Mouse (Mus musculus) activated CD4-positive, CD25-positive, alpha-beta regulatory T cell (primary cell): Measurements from ENCODE around the gene Prdm13. TPM values are rescaled to one million over a fixed set of nuclear protein-coding genes. Genes with fewer than 3 reads are reported as not detected.

ENCODE experiments used
- polyA plus RNA-seq, 2 experiments: library from polyadenylated mRNA; unstranded; fragments of 100-300 nt; shearing (Covaris generic); gene quantifications; one replicate each; pipeline ENCODE4 v1.2.1; 2017

The Prdm13 gene
- polyA plus RNA-seq = under 1 TPM in 1 of 2 experiments, not detected in 1; 0.45 TPM

DNA sequence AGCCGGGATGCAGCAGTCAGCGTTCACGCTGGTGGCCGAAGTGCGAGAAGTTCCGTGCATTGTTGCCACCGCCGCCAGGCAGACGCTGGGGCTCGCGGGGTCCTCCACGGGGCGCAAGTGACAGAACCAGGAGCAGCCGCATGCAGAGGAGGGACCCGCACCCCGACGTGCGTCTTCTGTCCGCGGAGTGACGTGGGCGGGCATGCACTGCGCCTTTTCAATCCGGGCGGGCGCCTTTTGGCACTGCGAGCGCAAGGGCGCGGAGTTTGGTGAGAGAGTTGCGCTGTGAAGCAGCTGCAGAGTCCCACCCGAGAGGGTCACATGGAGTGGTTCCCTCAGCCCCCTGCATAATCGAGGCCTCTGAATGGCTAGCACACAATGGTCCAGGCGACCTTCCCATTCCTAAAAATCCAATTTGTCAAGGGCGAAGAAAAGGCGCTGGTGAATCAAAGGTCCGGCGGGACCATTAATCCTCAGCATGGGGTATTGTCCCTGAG, at the start of gene Prdm13:
Gene Prdm13 (minus strand): TSS at position 369 of the 497 bp plus-strand sequence.

GRCm38 (mm10) chr4:21727615-21728165, 41.9 kb upstream of the Prdm13 start, which contains the start of gene Ccnc:
Gene Ccnc (plus strand): TSS chr4:21727701.

Other genes with a start within 250 kb of the Prdm13 start
- gene Ccnc, start 41.7 kb upstream of the Prdm13 start, polyA plus RNA-seq = 10 to 100 TPM; 27.4 to 36.3 TPM
- 10 to 100 TPM; 20.0 to 22.4 TPM for gene Usp45, start 81.2 kb upstream of the Prdm13 start, polyA plus RNA-seq
- gene Tstd3, start 81.2 kb upstream of the Prdm13 start, polyA plus RNA-seq = 10 to 100 TPM; 16.4 to 35.4 TPM
- gene Pnisr, start 161.6 kb upstream of the Prdm13 start, polyA plus RNA-seq = 100 to 1,000 TPM; 150 to 166 TPM
- 10 to 100 TPM; 10.8 to 11.0 TPM for gene Coq3, start 193.7 kb upstream of the Prdm13 start, polyA plus RNA-seq
- under 1 TPM in 1 of 2 experiments, not detected in 1; 0.45 TPM for gene Faxc, start 245.4 kb upstream of the Prdm13 start, polyA plus RNA-seq